Mouse (Mus musculus): Measurements from ENCODE around the gene Cuedc1.

DNA sequence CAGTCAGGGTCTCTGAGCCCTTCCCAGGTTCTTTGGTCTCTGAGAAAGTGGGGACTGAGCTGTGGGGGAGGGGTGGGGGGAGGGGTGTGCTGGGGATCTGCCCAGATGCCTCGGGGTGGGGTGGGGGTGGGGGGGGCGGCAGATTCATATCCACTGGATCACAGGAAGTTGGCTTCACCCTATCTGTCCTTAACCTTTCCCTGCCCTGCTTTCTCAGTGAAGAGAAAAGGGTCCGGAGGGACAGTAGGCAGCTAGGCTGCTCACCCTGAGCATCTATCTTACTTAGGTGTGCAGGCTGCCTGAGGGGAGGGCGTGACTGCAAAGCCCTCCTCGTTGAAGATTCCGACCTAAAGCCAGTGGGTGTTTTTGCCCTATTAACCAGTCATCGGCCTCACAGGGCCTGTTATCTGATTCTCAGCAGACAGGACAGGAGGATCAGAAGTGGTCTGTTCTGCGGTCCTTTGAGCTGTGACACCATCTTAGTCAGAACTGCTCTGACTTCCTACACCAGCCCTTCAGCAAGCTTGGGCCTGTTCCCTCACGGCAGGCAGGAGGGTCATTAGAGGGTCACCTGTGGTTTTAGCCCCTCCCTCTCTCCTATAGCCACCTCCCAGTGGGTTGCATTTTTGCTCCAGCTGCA lies 75.6 kb downstream of the Cuedc1 start:
- TF ChIP-seq CTCF (IDR thresholded peaks at IDR 0.05; ENCODE audit: borderline replicate concordance, control insufficient read depth, extremely low read depth, insufficient read depth, low read length, poor library complexity), result no peak
- TF ChIP-seq POLR2A (IDR thresholded peaks at IDR 0.05; ENCODE audit: control insufficient read depth, extremely low read depth, insufficient read depth, low read length, poor library complexity), result no peak

Data from thymus, adult 2 months (tissue).